Mouse (Mus musculus): ENCODE results near the gene Dync2li1.

DNA sequence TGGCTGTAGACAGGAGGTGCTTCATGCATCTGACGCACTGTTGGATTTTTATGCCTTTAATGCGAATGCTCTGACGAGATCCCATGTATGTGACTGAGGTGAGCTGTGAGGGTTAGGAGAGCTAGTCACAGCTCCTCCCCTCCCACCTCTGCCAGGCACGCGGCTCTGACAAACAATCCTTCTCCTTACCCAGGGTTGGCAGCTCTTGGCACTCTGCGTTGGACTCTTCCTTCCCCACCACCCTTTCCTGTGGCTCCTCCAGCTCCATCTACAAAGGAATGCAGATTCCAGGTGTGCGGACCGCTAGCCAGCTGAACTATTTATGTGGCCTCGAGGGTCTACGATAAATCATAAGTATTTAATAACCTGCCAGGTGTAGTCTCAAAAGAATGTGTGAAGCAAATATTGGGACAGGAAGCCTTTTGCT is 30.3 kb upstream of the Dync2li1 start:
- no peak for TF ChIP-seq POLR2A (IDR thresholded peaks at IDR 0.05; ENCODE audit: insufficient read depth, low read depth, low read length)
- TF ChIP-seq CTCF (IDR thresholded peaks at IDR 0.05; ENCODE audit: insufficient read depth, low read depth, low read length): no peak

Data from olfactory bulb, adult 2 months (tissue).